Mouse (Mus musculus) CD4-positive helper T cell, adult 2 months (primary cell): Measurements from ENCODE around the gene Abca9.

Experiments
- DNase-seq: peaks from one replicate; pipeline ENCODE4 v3.0.0-alpha.2; 2012; ENCODE audit warnings: low read depth, missing footprints, low spot score

Abca9 gene

DNA sequence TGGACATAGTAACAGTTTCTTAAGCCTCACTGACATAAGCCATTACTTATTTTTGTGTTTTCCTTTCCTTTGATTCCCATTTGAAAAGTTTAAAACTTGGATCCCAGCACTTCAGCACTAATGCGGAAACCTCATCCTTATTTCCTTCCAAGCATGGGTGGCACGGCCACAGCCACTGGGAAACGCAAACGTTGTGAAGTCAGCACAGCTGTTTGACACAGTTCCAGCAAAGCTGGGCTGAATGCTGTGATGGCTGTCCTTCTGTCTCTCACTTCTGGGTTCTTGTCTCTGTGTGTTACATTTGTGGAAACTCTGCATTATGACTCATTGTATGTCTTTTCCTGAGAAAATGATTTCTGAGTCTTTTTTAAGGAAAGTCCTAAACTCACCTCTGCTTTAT, 107.0 kb downstream of the Abca9 start:
- no peak for DNase-seq

DNA sequence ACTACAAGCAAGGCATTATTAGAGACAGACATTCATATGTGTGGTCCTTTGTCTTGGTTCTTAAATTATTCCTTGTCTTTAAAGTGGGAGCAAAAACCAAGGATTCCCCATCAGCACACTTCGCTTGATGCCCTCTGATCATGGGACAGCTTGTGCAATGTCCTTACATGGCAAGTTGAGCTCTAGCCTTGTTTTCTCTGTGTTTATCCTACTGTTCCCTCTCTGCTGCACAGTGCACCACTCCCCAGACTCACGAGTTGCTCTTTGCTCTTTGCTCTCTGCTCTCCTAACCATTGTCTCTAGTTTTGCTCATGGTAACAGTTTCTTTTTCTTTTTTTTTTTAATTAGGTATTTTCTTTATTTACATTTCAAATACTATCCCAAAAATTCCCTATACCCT, 107.9 kb downstream of the Abca9 start:
- DNase-seq, result no peak

DNA sequence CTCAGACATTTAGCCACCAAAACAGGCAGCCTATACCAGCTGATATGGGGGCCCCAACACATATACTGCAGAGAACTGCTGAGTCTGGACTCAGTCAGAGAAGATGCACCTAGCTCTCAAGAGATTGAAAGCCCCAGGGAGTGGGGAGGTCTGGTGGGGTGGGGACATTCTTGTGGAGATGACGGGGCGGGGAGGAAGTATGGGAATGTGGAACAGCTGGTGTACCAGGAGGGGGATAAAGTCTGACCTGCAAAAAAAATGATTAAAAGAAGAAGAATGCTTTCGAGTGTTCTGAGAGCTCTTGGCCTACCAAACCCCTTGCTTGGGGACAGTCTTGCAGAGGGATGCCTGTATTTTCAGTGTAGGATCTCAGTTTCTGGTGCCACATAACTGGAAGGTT, 114.3 kb downstream of the Abca9 start:
- DNase-seq, result no peak
